In the genomic region with DNA sequence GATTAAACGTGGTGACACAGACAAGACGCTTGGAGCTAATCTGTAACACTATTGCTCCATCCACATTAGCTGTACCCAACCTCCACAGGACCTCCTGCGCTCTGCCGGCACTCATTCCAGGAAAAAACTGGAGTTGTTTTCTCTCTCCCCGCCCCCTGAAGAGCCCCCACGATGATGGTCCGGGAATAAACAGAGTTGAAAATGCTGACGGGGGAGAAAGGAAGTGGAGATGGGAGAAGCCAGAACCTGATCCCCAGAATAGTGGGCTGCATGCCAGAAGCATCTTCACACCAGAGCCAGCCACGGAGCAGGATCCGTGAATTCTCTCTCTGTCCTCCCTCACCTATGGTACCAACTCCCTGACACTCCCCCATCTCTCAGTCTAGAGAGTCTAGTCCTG, we compare ENCODE assay signal across 9 mouse cellular contexts. TPM values are rescaled to one million over a fixed set of nuclear protein-coding genes. Genes with fewer than 3 reads are reported as not detected.
A peak's percentile ranks its signal among the peaks of the same experiment; 100 is the strongest.
DNase-seq lines count a peak whose midpoint lies in the region; ATAC-seq and TF ChIP-seq lines count a peak whose summit lies in the region.
"Had no signal": no experiment of that assay in that cellular context is flagged by ENCODE, and none has a peak within 500 bp of the region (broad histone marks: within the 10 kb centered on the region; RNA-seq: fewer than 3 reads in every experiment).

No protein-coding gene starts in this region.

- 16% methylated on average over 10 of the region's 10 CpGs for WGBS in lung, embryonic 14.5 days
- WGBS in forebrain, embryonic 16.5 days, result 44% methylated on average over 10 of the region's 10 CpGs
- WGBS in kidney, embryonic 15.5 days, result 14% methylated on average over 10 of the region's 10 CpGs
- 49% methylated on average over 9 of the region's 10 CpGs for WGBS in midbrain, embryonic 16.5 days

- 0 out of 2 replicates have a peak, but pooled peaks cover 5% of the 10 kb centered on the region for H3K36me3 ChIP-seq in lung, embryonic 14.5 days (ENCODE audit: insufficient read depth)
- no peaks in the 10 kb centered on the region for H3K36me3 ChIP-seq in forebrain, embryonic 16.5 days (ENCODE audit: control insufficient read depth, insufficient read depth)
- H3K36me3 ChIP-seq in kidney, embryonic 15.5 days, result peaks cover 9% of the 10 kb centered on the region
- no peaks in the 10 kb centered on the region for H3K36me3 ChIP-seq in midbrain, embryonic 16.5 days (ENCODE audit: control insufficient read depth, insufficient read depth, low read length)

- no peaks in the 10 kb centered on the region for H3K9me3 ChIP-seq in lung, embryonic 14.5 days (ENCODE audit: low read depth, low read length)
- no peaks in the 10 kb centered on the region for H3K9me3 ChIP-seq in forebrain, embryonic 16.5 days (ENCODE audit: control insufficient read depth, low read length)
- H3K9me3 ChIP-seq in kidney, embryonic 15.5 days (replicated peaks), result no peaks in the 10 kb centered on the region
- H3K9me3 ChIP-seq in midbrain, embryonic 16.5 days (replicated peaks; ENCODE audit: control insufficient read depth, low read length, poor library complexity, severe bottlenecking), result 0 out of 2 replicates have a peak, but pooled peaks cover 3% of the 10 kb centered on the region

- no peak for TF ChIP-seq CTCF in lung, embryonic 14.5 days (IDR thresholded peaks at IDR 0.05; ENCODE audit: low read depth)

- peak; percentile 22 for ATAC-seq in lung, embryonic 14.5 days (ENCODE audit: insufficient read depth)
- ATAC-seq in forebrain, embryonic 16.5 days, result no peak
- no peak for ATAC-seq in kidney, embryonic 15.5 days (replicated peaks; ENCODE audit: low FRiP score)
- no peak for ATAC-seq in midbrain, embryonic 16.5 days
- ATAC-seq: Patski had no signal

- H3K27me3 ChIP-seq in lung, embryonic 14.5 days (ENCODE audit: insufficient read depth, low read length), result no peaks in the 10 kb centered on the region
- peaks cover 6% of the 10 kb centered on the region; the same call in 1 of the 2 replicates for H3K27me3 ChIP-seq in forebrain, embryonic 16.5 days (replicated peaks; ENCODE audit: control insufficient read depth, insufficient read depth, low read length)
- H3K27me3 ChIP-seq in kidney, embryonic 15.5 days, result no peaks in the 10 kb centered on the region
- peaks cover 15% of the 10 kb centered on the region for H3K27me3 ChIP-seq in midbrain, embryonic 16.5 days (ENCODE audit: control insufficient read depth, insufficient read depth, low read depth, low read length)
- H3K27me3 ChIP-seq: Patski had no signal

- peak overlapping the region; percentile 17; the same call in 1 of the 2 replicates for H3K4me3 ChIP-seq in lung, embryonic 14.5 days (ENCODE audit: low read depth, low read length)
- no peak overlapping the region for H3K4me3 ChIP-seq in forebrain, embryonic 16.5 days (replicated peaks; ENCODE audit: low read length)
- peak overlapping the region; percentile 22 for H3K4me3 ChIP-seq in kidney, embryonic 15.5 days (replicated peaks)
- no peak overlapping the region for H3K4me3 ChIP-seq in midbrain, embryonic 16.5 days (ENCODE audit: low read depth, low read length)

- peaks cover 42% of the 10 kb centered on the region for H3K4me1 ChIP-seq in lung, embryonic 14.5 days (ENCODE audit: insufficient read depth)
- H3K4me1 ChIP-seq in forebrain, embryonic 16.5 days (replicated peaks; ENCODE audit: control insufficient read depth, insufficient read depth, low read length), result peaks cover 7% of the 10 kb centered on the region; the same call in 1 of the 2 replicates
- H3K4me1 ChIP-seq in kidney, embryonic 15.5 days, result peaks cover 83% of the 10 kb centered on the region
- no peaks in the 10 kb centered on the region for H3K4me1 ChIP-seq in midbrain, embryonic 16.5 days (ENCODE audit: control insufficient read depth, insufficient read depth, low read length)

- peak overlapping the region; percentile 32; the same call in 1 of the 2 replicates for H3K9ac ChIP-seq in lung, embryonic 14.5 days
- H3K9ac ChIP-seq in forebrain, embryonic 16.5 days (replicated peaks; ENCODE audit: low read depth, low read length), result no peak overlapping the region
- H3K9ac ChIP-seq in kidney, embryonic 15.5 days, result no peak overlapping the region
- no peak overlapping the region for H3K9ac ChIP-seq in midbrain, embryonic 16.5 days (ENCODE audit: low read depth, low read length)

- peak overlapping the region; percentile 57 for H3K4me2 ChIP-seq in lung, embryonic 14.5 days
- no peak overlapping the region; the same call in 1 of the 2 replicates for H3K4me2 ChIP-seq in forebrain, embryonic 16.5 days (ENCODE audit: low read length)
- peak overlapping the region; percentile 67 for H3K4me2 ChIP-seq in kidney, embryonic 15.5 days
- no peak overlapping the region for H3K4me2 ChIP-seq in midbrain, embryonic 16.5 days (ENCODE audit: low read length)

- H3K27ac ChIP-seq in lung, embryonic 14.5 days (ENCODE audit: low read depth), result peak overlapping the region; percentile 97
- peak overlapping the region; percentile 33; the same call in 1 of the 2 replicates for H3K27ac ChIP-seq in forebrain, embryonic 16.5 days (ENCODE audit: low read length)
- H3K27ac ChIP-seq in kidney, embryonic 15.5 days, result peak overlapping the region; percentile 95
- peak overlapping the region; percentile 41; the same call in 1 of the 2 replicates for H3K27ac ChIP-seq in midbrain, embryonic 16.5 days (ENCODE audit: low read length)

- peak; percentile 82 for DNase-seq in lung, embryonic 14.5 days
- no peak for DNase-seq in lung, postnatal 25 days (ENCODE audit: low spot score)
- no peak for DNase-seq in frontal cortex, postnatal 25 days (ENCODE audit: low spot score in 2 of 2)
- DNase-seq in urinary bladder, postnatal 25 days (ENCODE audit: low spot score), result no peak
- DNase-seq in thymus, postnatal 0 days (ENCODE audit: low spot score), result no peak

RNA-seq across cellular contexts. Expression of a gene that starts 16.1 kb away (rescaled TPM):
- polyA plus RNA-seq in lung, embryonic 14.5 days (2014; fragmentation: Nextera tagmentation; extraction: Ambion mirVana), result 0.63 and 0.77 TPM in 2 replicates
- 0.71 and 0.92 TPM in 2 replicates for polyA plus RNA-seq in forebrain, embryonic 16.5 days (2015; fragmentation: Nextera tagmentation; extraction: Ambion mirVana)
- polyA plus RNA-seq in kidney, embryonic 15.5 days (2015; fragmentation: Nextera tagmentation; extraction: Ambion mirVana), result 0.66 and 0.84 TPM in 2 replicates
- 1.3 TPM in 2 replicates for polyA plus RNA-seq in midbrain, embryonic 16.5 days (2015; fragmentation: Nextera tagmentation; extraction: Ambion mirVana)
- 0.42 and 0.66 TPM in 2 replicates for polyA plus RNA-seq in thymus, postnatal 0 days (2015; fragmentation: Nextera tagmentation; extraction: Ambion mirVana)

RNA-seq across cellular contexts. Expression of a gene that starts 30.5 kb away (rescaled TPM):
- polyA plus RNA-seq in lung, embryonic 14.5 days (2014; fragmentation: Nextera tagmentation; extraction: Ambion mirVana), result 0.22 and 0.39 TPM in 2 replicates
- polyA plus RNA-seq in forebrain, embryonic 16.5 days (2015; fragmentation: Nextera tagmentation; extraction: Ambion mirVana), result 1.1 and 2.1 TPM in 2 replicates
- polyA plus RNA-seq in kidney, embryonic 15.5 days (2015; fragmentation: Nextera tagmentation; extraction: Ambion mirVana), result 6.1 and 8.4 TPM in 2 replicates
- polyA plus RNA-seq in midbrain, embryonic 16.5 days (2015; fragmentation: Nextera tagmentation; extraction: Ambion mirVana), result 1.3 and 1.4 TPM in 2 replicates
- polyA plus RNA-seq in thymus, postnatal 0 days (2015; fragmentation: Nextera tagmentation; extraction: Ambion mirVana), result 0.15 and 0.48 TPM in 2 replicates
- polyA plus RNA-seq: Patski had no signal

RNA-seq across cellular contexts. Expression of a gene that starts 32.2 kb away (rescaled TPM):
- 0.05 TPM in 1 of 2 replicates, not detected in the other for polyA plus RNA-seq in lung, embryonic 14.5 days (2014; fragmentation: Nextera tagmentation; extraction: Ambion mirVana)
- 0.52 and 0.57 TPM in 2 replicates for polyA plus RNA-seq in forebrain, embryonic 16.5 days (2015; fragmentation: Nextera tagmentation; extraction: Ambion mirVana)
- 1.2 and 1.5 TPM in 2 replicates for polyA plus RNA-seq in kidney, embryonic 15.5 days (2015; fragmentation: Nextera tagmentation; extraction: Ambion mirVana)
- polyA plus RNA-seq in midbrain, embryonic 16.5 days (2015; fragmentation: Nextera tagmentation; extraction: Ambion mirVana), result 0.43 and 0.86 TPM in 2 replicates
- 0.04 and 0.05 TPM in 2 replicates for polyA plus RNA-seq in thymus, postnatal 0 days (2015; fragmentation: Nextera tagmentation; extraction: Ambion mirVana)

RNA-seq across cellular contexts. Expression of a gene that starts 59.6 kb away (rescaled TPM):
- 30.2 and 31.7 TPM in 2 replicates for polyA plus RNA-seq in lung, embryonic 14.5 days (2014; fragmentation: Nextera tagmentation; extraction: Ambion mirVana)
- polyA plus RNA-seq in forebrain, embryonic 16.5 days (2015; fragmentation: Nextera tagmentation; extraction: Ambion mirVana), result 6.9 and 7.4 TPM in 2 replicates
- polyA plus RNA-seq in kidney, embryonic 15.5 days (2015; fragmentation: Nextera tagmentation; extraction: Ambion mirVana), result 40.8 and 51.0 TPM in 2 replicates
- polyA plus RNA-seq in midbrain, embryonic 16.5 days (2015; fragmentation: Nextera tagmentation; extraction: Ambion mirVana), result 6.6 and 6.7 TPM in 2 replicates
- 3.5 and 3.6 TPM in 2 replicates for polyA plus RNA-seq in thymus, postnatal 0 days (2015; fragmentation: Nextera tagmentation; extraction: Ambion mirVana)

Comparison
In these comparisons a context has a peak if more than half of its experiments do, and no peak if none do; other contexts are left out.
1. H3K27ac ChIP-seq: peak in every context shown above with its lines; median percentile 97 in lung, embryonic 14.5 days; 95 in kidney, embryonic 15.5 days; 41 in midbrain, embryonic 16.5 days; 33 in forebrain, embryonic 16.5 days.
2. H3K4me2 ChIP-seq: peak in lung, embryonic 14.5 days (single experiment) and kidney, embryonic 15.5 days (single experiment); none in forebrain, embryonic 16.5 days (single experiment) and midbrain, embryonic 16.5 days (single experiment).
3. H3K4me3 ChIP-seq: peak in lung, embryonic 14.5 days (single experiment) and kidney, embryonic 15.5 days (single experiment); none in forebrain, embryonic 16.5 days (single experiment) and midbrain, embryonic 16.5 days (single experiment).